Comparison of ENCODE assay signal across 8 mouse cellular contexts in genomic region chr1:180328794-180329665, GRCm38 (mm10). TPM values are rescaled to one million over a fixed set of nuclear protein-coding genes. Genes with fewer than 3 reads are reported as not detected.
DNase-seq lines count a peak whose midpoint lies in the region; ATAC-seq and TF ChIP-seq lines count a peak whose summit lies in the region.

No protein-coding gene starts in this region.

- peak overlapping the region; percentile 99 for H3K4me2 ChIP-seq in hindbrain, embryonic 12.5 days (replicated peaks)
- peak overlapping the region; percentile 74 for H3K4me2 ChIP-seq in liver, embryonic 14.5 days (ENCODE audit: low read depth)
- peak overlapping the region; percentile 99 for H3K4me2 ChIP-seq in stomach, embryonic 14.5 days (replicated peaks; ENCODE audit: low read depth, low read length)

- peak; percentile 71 for TF ChIP-seq CTCF in heart, adult 2 months (IDR thresholded peaks at IDR 0.05)
- TF ChIP-seq CTCF in brain, embryonic 14.5 days (IDR thresholded peaks at IDR 0.05; ENCODE audit: borderline replicate concordance, extremely low read depth, insufficient read depth, insufficient read length), result peak; percentile 9; the same call in 1 of the 2 replicates
- TF ChIP-seq CTCF in liver, embryonic 14.5 days (IDR thresholded peaks at IDR 0.05; ENCODE audit: low read depth), result peak; percentile 12; the same call in 1 of the 2 replicates

- peaks cover 14% of the 10 kb centered on the region for H3K79me2 ChIP-seq in heart, adult 2 months (replicated peaks; ENCODE audit: control insufficient read depth, insufficient read depth, low read length)

- DNase-seq in heart, adult 2 months, result no peak
- no peak for DNase-seq in heart, postnatal 14 days
- DNase-seq in brain, embryonic 14.5 days (ENCODE audit: low read depth), result peak; percentile 40
- DNase-seq in liver, embryonic 14.5 days (ENCODE audit: low read depth in 3 of 3, low spot score in 3 of 3), result no peak
- DNase-seq in cerebellum, adult 11 months, result no peak
- no peak for DNase-seq in layer of hippocampus, postnatal 14 days (ENCODE audit: low spot score in 2 of 2)

- peaks cover 4% of the 10 kb centered on the region for H3K4me1 ChIP-seq in heart, adult 2 months (ENCODE audit: control insufficient read depth, insufficient read depth, low read length)
- peaks cover 40% of the 10 kb centered on the region for H3K4me1 ChIP-seq in hindbrain, embryonic 12.5 days
- peaks cover 0 to 8% of the 10 kb centered on the region in 2 experiments; a peak in 3 of 4 replicates for H3K4me1 ChIP-seq in liver, embryonic 14.5 days (replicated peaks; ENCODE audit: control insufficient read depth in 2 of 2, insufficient read depth in 2 of 2, low read length in 1 of 2)
- H3K4me1 ChIP-seq in stomach, embryonic 14.5 days (ENCODE audit: control insufficient read depth, insufficient read depth, low read length), result peaks cover 23% of the 10 kb centered on the region

- WGBS in heart, adult 2 months, result 23% methylated on average over 12 of the region's 12 CpGs
- 22% methylated on average over 12 of the region's 12 CpGs for WGBS in hindbrain, embryonic 12.5 days
- WGBS in liver, embryonic 14.5 days (ENCODE audit: insufficient replicate concordance), result 17% methylated on average over 12 of the region's 12 CpGs
- 16% methylated on average over 12 of the region's 12 CpGs for WGBS in stomach, embryonic 14.5 days

- peak overlapping the region; percentile 65 for H3K9ac ChIP-seq in heart, adult 2 months (ENCODE audit: low read depth, low read length)
- H3K9ac ChIP-seq in hindbrain, embryonic 12.5 days, result no peak overlapping the region
- no peak overlapping the region for H3K9ac ChIP-seq in liver, embryonic 14.5 days (replicated peaks)
- H3K9ac ChIP-seq in stomach, embryonic 14.5 days (replicated peaks; ENCODE audit: low read depth, low read length), result no peak overlapping the region

- H3K4me3 ChIP-seq in heart, adult 2 months, result peak overlapping the region; percentile 39
- no peak overlapping the region for H3K4me3 ChIP-seq in hindbrain, embryonic 12.5 days
- no peak overlapping the region for H3K4me3 ChIP-seq in liver, embryonic 14.5 days (ENCODE audit: insufficient read depth in 1 of 2, low read depth in 2 of 2, low read length in 2 of 2)
- no peak overlapping the region for H3K4me3 ChIP-seq in stomach, embryonic 14.5 days (ENCODE audit: low read depth, low read length)

- no peaks in the 10 kb centered on the region for H3K9me3 ChIP-seq in hindbrain, embryonic 12.5 days (replicated peaks)
- no peaks in the 10 kb centered on the region for H3K9me3 ChIP-seq in liver, embryonic 14.5 days (ENCODE audit: control insufficient read depth, low read length)
- H3K9me3 ChIP-seq in stomach, embryonic 14.5 days (ENCODE audit: control insufficient read depth, low read depth, low read length), result no peaks in the 10 kb centered on the region

- H3K27me3 ChIP-seq in heart, adult 2 months (ENCODE audit: control insufficient read depth, insufficient read depth, low read length), result no peaks in the 10 kb centered on the region
- peaks cover 31% of the 10 kb centered on the region for H3K27me3 ChIP-seq in hindbrain, embryonic 12.5 days
- H3K27me3 ChIP-seq in liver, embryonic 14.5 days (ENCODE audit: control insufficient read depth, insufficient read depth, low read length), result peaks cover 37% of the 10 kb centered on the region
- no peaks in the 10 kb centered on the region for H3K27me3 ChIP-seq in stomach, embryonic 14.5 days (ENCODE audit: control insufficient read depth, insufficient read depth, low read length)

- intact Hi-C loops in heart, adult 2 months (cut with DNase I), result loop anchor here (2.0 kb wide), 2 partner anchors 16 to 60 kb away; no protein-coding TSS in a partner anchor
- intact Hi-C loops in heart, postnatal 14 days (cut with DNase I), result no loop called here

- TF ChIP-seq POLR2A in heart, adult 2 months (IDR thresholded peaks at IDR 0.05; ENCODE audit: insufficient read depth, low read depth, low read length), result no peak; the same call in 1 of the 2 replicates
- no peak for TF ChIP-seq POLR2A in brain, embryonic 14.5 days (IDR thresholded peaks at IDR 0.05; ENCODE audit: borderline replicate concordance, extremely low read depth, insufficient read depth, insufficient read length, poor library complexity, severe bottlenecking)

- peak overlapping the region; percentile 98 for H3K27ac ChIP-seq in heart, adult 2 months
- H3K27ac ChIP-seq in hindbrain, embryonic 12.5 days, result no peak overlapping the region
- no peak overlapping the region; the same call in 1 of the 2 replicates for H3K27ac ChIP-seq in liver, embryonic 14.5 days
- peak overlapping the region; percentile 76 for H3K27ac ChIP-seq in stomach, embryonic 14.5 days (ENCODE audit: low read length)

- ATAC-seq in hindbrain, embryonic 12.5 days (ENCODE audit: low FRiP score), result no peak
- ATAC-seq in liver, embryonic 14.5 days (ENCODE audit: insufficient read depth), result no peak
- no peak for ATAC-seq in stomach, embryonic 14.5 days (ENCODE audit: insufficient number of reproducible peaks, insufficient read depth, low FRiP score, low read depth)

- peaks cover 2% of the 10 kb centered on the region; the same call in 1 of the 2 replicates for H3K36me3 ChIP-seq in heart, adult 2 months (ENCODE audit: control insufficient read depth, insufficient read depth, low read length)
- no peaks in the 10 kb centered on the region for H3K36me3 ChIP-seq in hindbrain, embryonic 12.5 days
- no peaks in the 10 kb centered on the region for H3K36me3 ChIP-seq in liver, embryonic 14.5 days (replicated peaks; ENCODE audit: control insufficient read depth, insufficient read depth, low read depth)
- H3K36me3 ChIP-seq in stomach, embryonic 14.5 days (ENCODE audit: control insufficient read depth, insufficient read depth, low read length), result peaks cover 5% of the 10 kb centered on the region; the same call in 1 of the 2 replicates

- TF ChIP-seq EP300 in heart, adult 2 months (IDR thresholded peaks at IDR 0.05; ENCODE audit: insufficient read depth, low read depth, low read length), result no peak
- no peak for TF ChIP-seq EP300 in liver, embryonic 14.5 days (IDR thresholded peaks at IDR 0.05; ENCODE audit: low read depth)

RNA-seq across cellular contexts. Expression of gene Itpkb, which starts 1.3 kb away (rescaled TPM):
- 10 to 100 TPM; 50.0 to 50.7 TPM for total RNA-seq in heart, adult 2 months (2021)
- 21.5 and 29.9 TPM in 2 replicates for polyA plus RNA-seq in heart, adult 2 months (2012; rRNA removed)
- 10 to 100 TPM; 76.8 to 79.6 TPM for total RNA-seq in heart, postnatal 14 days (2021)
- polyA plus RNA-seq in brain, embryonic 14.5 days (2012; rRNA removed), result 3.0 and 6.3 TPM in 2 replicates
- 7.7 and 8.3 TPM in 2 replicates for polyA plus RNA-seq in hindbrain, embryonic 12.5 days (2016; fragmentation: Nextera tagmentation; extraction: Ambion mirVana)
- 1.1 and 1.3 TPM in 2 replicates for polyA plus RNA-seq in liver, embryonic 14.5 days (2012; rRNA removed)
- polyA plus RNA-seq in liver, embryonic 14.5 days (2014; fragmentation: Nextera tagmentation; extraction: Ambion mirVana), result 0.52 and 0.88 TPM in 2 replicates
- 10.4 and 10.9 TPM in 2 replicates for polyA plus RNA-seq in stomach, embryonic 14.5 days (2014; fragmentation: Nextera tagmentation; extraction: Ambion mirVana)
- total RNA-seq in layer of hippocampus, postnatal 14 days (2021), result 10 to 100 TPM; 18.4 to 22.3 TPM

Comparison
In these comparisons a context has a peak if more than half of its experiments do, and no peak if none do; other contexts are left out.
1. H3K27ac ChIP-seq: peak in heart, adult 2 months (single experiment) and stomach, embryonic 14.5 days (single experiment); none in hindbrain, embryonic 12.5 days (single experiment) and liver, embryonic 14.5 days (single experiment).
2. CTCF ChIP-seq: peak in every context shown above with its lines; median percentile 71 in heart, adult 2 months; 12 in liver, embryonic 14.5 days; 9 in brain, embryonic 14.5 days.
3. Peak in every context shown above with its lines, with median percentiles within 50 percentile points of each other: H3K4me2 ChIP-seq.